Mouse (Mus musculus) thymus, adult 2 months (tissue): ENCODE measurements around the gene Atp8a2.

Experiments used
- CTCF ChIP-seq: fragments of 200-500 bp; IDR thresholded peaks from 2 replicates; pipeline ENCODE4 v1.5.1; 2012; ENCODE audit warnings: mild to moderate bottlenecking, control low read depth, low read length, moderate library complexity, borderline replicate concordance; ENCODE audit not compliant: control insufficient read depth, poor library complexity, insufficient read depth; ENCODE audit errors: extremely low read depth
- POLR2A ChIP-seq: fragments of 200-500 bp; IDR thresholded peaks from 2 replicates; pipeline ENCODE4 v1.6.1; 2012; ENCODE audit warnings: mild to moderate bottlenecking, low read length, control low read depth, moderate library complexity; ENCODE audit not compliant: control insufficient read depth, poor library complexity, insufficient read depth; ENCODE audit errors: extremely low read depth

DNA sequence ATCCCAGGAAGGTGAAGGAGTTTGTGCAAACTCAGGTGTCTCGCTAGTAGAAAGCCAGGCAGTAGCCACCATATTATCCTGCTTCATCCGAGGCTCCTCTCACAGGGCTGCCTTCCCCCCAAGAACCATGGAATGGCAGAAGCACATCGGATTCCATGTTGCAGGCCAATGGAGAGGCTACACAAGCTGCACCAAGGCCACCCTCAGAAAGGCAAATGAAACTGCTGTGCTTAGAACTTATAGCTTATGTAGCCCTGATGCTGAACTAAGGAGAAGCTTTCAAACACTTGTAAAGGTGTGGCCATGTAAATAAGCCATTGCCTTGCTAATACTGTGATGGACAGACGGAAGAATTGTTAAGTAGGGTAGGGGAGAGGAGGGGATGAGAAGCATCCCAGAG lies 61.2 kb downstream of the Atp8a2 start:
- no peak for TF ChIP-seq POLR2A
- no peak for TF ChIP-seq CTCF
